Mouse (Mus musculus) right cerebral cortex, postnatal 4 days (tissue): ENCODE results near the gene Rb1.

Experiments used
- DNase-seq: peaks from one replicate; pipeline ENCODE4 v3.0.0-alpha.2; 2022

Gene Rb1

GRCm38 (mm10) chr14:73258181-73258580 is 67.4 kb downstream of the Rb1 start:
- no peak for DNase-seq

DNA sequence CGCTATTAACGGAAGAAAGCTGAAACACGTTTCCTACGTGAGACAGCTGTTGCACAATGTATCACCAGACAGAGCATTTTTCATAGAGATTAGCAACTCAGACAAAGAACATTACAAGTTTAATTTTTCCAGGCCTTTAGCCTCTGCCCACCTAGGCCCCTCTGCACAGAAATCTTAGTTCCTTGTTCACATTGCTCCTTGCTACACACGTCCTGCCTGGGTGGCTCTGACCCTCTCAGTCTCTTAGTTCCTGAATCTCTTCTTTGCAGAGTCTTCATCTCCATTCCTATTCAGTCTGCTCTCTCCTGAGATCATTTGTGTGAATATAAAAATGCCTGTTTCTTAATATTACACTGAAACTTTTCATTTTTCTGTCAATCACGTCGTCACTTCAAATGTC is 68.3 kb downstream of the Rb1 start:
- no peak for DNase-seq

DNA sequence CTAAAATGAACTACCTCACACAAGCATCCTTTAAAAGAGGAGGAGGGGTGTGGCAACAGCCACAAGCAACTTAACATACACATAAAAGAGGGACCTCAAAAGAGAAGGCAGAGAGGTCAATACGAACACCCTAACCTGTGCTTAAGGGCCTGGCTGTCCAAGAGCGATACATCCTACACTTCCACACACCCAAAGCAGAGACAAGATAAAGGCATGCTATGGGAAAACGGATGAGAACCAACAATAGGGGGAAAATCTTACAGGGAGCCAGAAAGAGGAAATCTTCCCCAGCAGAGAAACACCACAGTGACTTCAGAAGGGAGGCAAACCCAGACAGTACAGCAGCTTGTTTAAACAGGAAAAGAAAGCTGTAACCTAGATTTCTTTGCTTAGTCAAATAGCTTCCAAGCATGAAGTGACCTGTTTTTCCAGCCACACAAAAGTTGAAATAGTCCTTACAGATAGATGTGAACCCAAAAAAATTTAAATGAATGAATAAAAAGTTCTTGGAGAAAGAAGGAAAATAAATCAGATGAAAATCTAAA is 70.1 kb downstream of the Rb1 start:
- no peak for DNase-seq

DNA sequence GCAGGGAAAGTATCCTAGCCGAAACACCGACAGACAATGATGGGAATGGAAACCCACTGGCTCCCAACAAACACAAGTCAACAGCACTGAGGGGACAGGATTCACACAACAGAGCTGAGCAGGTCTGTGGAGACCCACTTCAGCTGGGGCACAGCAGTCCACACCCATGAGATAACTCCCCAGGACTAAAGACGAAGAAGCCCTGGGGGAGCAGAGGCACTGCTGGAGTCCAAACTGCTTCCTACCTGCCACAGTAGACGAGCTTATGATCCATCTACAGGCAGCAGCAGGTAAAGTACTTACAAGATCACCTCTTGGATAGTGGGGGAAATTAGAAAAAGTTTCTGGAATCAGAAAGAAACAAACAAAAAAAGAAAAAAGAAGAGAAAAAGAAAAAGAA is 71.2 kb downstream of the Rb1 start:
- no peak for DNase-seq

DNA sequence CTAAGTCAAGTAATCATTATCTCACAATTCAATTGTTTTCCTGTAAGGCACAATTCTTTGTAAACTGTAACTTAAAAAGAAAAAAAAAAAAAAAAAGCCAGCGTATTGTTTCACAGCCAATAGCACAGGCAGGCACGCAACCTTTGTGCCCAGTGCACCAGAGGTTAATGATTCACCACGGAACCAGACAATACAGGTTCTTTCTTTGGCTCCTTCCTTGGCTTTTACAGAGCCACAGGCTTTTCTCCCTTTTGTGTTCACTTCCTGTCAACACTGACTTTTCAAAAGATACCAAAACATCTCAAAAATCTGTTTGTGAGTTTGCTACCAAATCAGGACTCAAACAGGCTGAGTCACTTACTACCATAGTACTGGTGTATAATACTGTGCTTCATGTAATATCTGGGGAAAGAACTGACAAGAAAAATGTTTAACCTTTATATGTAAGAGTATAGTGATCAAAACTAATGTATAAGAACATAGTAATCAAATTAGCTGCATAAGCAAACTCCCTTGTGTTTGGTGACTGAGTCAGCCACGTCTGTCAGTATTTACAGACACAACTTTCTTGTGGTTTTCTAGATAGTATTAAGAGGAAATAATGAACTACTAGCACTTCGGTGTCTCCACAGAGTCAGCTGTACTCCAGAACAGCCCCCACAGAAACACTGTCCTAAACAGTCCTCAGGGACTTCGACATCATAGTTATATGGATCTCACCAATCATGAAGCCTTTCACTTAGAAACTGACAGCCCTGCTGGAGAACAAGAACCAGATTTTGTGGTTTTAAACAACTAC is 72.0 kb downstream of the Rb1 start:
- no peak for DNase-seq

DNA sequence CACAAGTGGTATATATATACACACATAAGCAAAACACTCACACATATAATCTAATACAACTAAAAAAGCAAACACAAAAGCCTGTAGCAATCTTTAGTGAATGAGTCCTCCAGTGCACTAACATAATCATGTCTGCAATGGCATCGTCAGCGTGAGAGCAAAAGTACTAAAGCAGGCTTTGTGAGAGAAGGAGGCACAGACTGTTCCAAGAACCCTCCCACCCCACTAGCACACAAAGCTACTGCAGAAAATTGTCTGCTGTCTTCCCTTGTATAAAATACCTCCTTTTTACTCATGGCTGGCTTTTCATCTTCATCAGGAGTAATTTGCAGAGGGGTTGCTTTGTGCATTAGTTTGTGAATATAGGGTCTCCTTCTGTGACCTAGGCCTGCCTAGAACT is 73.3 kb downstream of the Rb1 start:
- no peak for DNase-seq

- no peak for DNase-seq
These were observed 75.6 kb downstream of the Rb1 start for GRCm38 (mm10) chr14:73250056-73250455.

GRCm38 (mm10) chr14:73244061-73244597 is 81.5 kb downstream of the Rb1 start:
- DNase-seq, result no peak

DNA sequence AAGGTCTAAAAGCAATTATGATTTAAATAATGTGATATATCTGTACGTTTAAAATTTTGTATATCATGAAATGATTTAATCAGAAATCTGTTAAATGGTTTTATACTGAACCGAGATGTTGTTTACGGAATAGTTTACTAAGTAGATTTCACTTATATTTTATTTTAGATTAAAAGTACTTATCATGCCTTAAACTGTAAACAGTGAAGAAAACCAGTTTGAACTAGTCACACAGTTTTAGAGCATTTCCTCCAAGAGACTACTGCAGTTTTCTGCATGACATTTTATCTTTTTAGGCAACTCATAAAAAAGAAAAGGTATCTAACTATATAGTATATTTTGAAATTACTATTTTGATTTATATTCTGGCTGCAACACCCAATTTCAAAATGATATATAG is 85.8 kb downstream of the Rb1 start:
- no peak for DNase-seq

- DNase-seq, result no peak
These were observed 86.3 kb downstream of the Rb1 start for GRCm38 (mm10) chr14:73239291-73239690.

DNA sequence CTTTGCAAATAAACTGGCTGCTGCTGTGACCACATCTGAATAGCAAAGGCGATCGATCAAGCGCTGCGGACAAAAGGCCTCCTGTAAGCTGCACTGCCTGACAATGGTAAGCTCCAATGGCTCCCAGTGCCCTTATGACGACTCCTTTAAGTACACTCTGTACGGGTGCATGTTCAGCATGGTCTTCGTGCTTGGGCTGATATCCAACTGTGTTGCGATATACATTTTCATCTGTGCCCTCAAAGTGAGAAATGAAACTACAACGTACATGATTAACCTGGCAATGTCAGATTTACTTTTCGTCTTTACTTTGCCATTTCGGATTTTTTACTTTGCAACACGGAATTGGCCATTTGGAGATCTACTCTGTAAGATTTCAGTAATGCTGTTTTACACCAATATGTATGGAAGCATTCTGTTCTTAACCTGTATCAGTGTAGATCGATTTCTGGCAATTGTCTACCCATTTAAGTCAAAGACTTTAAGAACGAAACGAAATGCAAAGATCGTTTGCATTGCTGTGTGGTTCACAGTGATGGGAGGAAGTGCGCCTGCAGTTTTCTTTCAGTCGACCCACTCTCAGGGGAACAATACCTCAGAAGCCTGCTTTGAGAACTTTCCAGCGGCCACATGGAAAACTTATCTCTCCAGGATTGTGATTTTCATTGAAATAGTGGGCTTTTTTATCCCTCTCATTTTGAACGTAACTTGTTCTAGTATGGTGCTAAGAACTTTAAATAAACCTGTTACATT is 86.9 kb downstream of the Rb1 start:
- DNase-seq, result peak; percentile 10

DNA sequence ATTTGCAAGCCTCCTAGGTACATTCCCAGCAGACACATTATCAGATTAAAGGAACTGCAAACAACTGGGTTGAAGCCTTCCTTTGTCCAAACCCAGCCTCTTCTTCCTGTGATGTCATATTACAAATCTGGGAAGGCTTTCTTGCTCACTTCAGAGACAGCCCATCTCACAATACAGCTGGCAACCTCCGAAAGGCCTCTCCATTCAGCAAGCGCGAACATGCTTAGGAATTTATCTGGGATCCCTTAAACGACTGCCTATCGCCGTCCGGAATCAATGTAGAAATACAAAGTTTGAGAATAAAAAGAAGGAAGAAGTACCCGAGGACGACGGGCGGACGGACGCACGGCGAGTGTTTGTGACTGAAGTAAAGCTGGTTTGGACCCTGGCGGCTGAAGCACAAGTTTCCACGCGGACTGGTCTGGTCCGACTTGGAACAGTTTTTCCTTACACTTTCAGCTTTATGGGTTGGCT is 87.7 kb downstream of the Rb1 start, which contains the start of gene Lpar6:
Gene Lpar6 (plus strand): TSS at position 48 of the 474 bp plus-strand sequence.
- DNase-seq, result peak; percentile 9

DNA sequence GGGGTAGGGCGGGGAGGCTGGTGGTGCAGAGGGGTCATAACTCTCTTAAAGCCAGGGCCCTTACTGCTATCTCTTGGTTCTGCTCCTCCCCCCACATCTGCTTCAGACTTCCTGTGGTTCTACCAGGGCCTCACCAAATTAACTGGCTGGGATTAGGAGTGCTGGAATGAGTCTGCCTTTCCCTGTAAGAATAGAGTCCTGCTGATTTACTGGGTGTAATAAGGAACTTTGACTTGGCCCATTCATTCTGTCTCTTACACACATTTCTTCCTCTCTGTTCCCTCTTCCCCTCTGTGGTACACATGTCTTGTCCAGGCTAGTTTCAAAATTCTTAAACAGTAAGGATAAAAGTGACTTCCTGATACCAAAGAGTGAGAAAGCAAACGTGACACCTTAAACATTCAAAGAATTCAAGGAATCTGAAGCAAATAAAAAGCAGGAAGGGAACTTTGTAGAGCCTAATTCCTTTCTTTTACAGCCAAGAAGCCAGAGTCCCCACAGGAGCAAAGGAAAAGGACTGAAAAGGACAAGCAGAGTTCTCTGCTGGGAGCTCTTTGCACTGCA is 91.1 kb downstream of the Rb1 start:
- DNase-seq, result no peak

DNA sequence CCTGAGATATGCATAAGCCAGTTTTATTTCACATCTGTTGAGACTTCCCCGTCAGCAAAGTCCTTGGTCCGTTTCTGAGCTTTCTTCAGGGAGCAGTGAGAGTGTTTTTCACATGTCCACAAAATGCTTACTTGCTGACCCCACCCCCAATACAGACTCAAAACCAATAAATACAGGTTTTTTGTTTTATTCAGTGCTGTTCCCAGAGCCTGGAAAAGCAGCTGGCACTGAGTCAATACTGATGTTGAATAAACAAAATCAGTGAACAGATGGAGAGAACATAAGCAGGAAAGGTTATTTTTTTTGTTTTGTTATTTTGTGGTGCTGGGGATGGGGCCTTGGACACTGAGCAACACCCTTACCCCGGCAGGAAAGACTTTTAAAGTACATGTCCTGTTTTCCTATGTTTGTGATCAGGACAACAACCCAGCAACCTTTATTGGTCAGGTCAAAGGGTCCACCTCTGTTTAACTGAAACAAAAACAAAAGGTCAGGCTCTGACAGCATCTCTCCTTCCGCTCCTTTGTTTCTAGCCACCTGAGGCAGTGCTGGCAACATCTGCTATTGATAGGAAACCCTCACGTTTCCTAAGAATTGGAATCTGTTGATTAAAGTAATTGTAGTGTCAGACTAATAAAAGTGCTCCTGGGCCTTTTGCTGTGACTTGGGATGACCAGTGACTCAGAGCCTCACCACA is 94.2 kb downstream of the Rb1 start:
- DNase-seq, result no peak

DNA sequence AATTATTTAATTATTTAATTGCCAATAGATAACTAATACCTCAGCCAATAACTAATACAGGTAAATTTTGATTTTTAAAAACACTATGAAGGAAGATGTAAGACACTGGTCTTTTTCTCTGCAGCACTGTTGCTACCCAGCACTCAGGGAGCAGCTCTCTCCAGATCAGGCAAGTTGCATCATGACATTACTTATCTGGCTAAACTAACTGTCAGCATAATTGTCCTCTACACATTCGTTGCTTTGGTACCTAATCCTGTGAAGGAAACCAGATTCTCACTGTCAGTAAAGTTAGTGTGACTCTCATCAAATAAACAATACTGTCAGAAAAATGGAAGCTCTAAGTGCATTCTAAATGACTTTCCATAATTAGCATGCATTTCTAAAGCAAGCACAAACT is 98.8 kb downstream of the Rb1 start:
- DNase-seq, result no peak

GRCm38 (mm10) chr14:73226346-73226745 is 99.3 kb downstream of the Rb1 start:
- DNase-seq, result no peak

- no peak for DNase-seq
These were observed 103.2 kb downstream of the Rb1 start for GRCm38 (mm10) chr14:73222316-73222970.

- no peak for DNase-seq
These were observed 108.6 kb downstream of the Rb1 start for GRCm38 (mm10) chr14:73217062-73217461.

GRCm38 (mm10) chr14:73211477-73211876 is 114.1 kb downstream of the Rb1 start:
- no peak for DNase-seq

- DNase-seq, result no peak
These were observed 115.4 kb downstream of the Rb1 start for GRCm38 (mm10) chr14:73210196-73210595.

- DNase-seq, result no peak
These were observed 116.4 kb downstream of the Rb1 start for GRCm38 (mm10) chr14:73209262-73209661.

GRCm38 (mm10) chr14:73204016-73204415 is 121.6 kb downstream of the Rb1 start:
- DNase-seq, result no peak
